Mouse (Mus musculus) urinary bladder, postnatal 4 days (tissue): ENCODE results near the gene Tmsb15b2.
A peak's percentile ranks its signal among the peaks of the same experiment; 100 is the strongest.
"Not testable (repeated sequence)": the region's sequence is repeated elsewhere in the genome, so short reads cannot be mapped to it uniquely, and the experiment has no call there.

Experiments used
- DNase-seq, 2 experiments: peaks; one replicate each; pipeline ENCODE4 v3.0.0; 2021 to 2022; ENCODE audit warnings: low spot score in 2 of 2

Tmsb15b2 gene

DNA sequence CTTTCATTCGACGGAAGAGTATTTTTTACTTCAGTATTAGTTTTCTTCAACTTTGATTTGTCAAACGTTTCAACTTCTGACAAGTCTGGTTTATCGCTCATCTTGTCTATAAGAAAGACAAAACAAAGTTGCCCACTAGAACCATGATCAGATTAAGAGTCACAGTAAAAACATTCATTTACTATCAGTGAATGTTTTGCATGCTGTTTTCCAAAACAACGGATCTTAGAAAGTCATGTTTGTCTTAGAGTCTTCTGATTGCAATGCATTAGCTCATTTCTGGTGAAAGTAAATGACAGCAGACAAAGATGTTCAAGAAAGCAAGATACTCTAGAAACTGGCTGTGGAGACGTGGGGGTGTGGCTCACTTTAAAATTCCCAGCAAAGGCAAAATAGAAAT is at the start of gene Tmsb15b2:
TSS of gene Tmsb15b2 (minus strand) at position 101 of the 400 bp plus-strand sequence.
- not testable (repeated sequence) for DNase-seq

DNA sequence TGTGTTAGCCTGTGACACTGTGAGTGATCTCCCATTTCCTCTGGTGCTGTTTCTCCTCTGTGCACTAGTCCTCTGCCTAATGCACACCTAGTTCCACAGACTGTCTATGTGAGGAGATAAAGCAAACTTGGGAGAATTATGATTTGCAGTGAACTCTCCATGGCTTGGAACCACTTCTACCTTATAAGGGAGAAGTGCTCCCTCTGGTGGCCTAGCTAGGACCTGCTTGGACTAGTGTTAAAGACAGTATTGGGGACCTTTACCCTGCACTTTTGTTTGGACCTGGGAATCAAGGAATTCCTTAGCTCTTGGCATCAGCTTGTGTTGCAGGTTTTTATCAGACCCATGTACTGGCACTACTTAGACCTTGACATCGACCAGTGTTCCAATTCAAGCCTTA is 44.0 kb upstream of the Tmsb15b2 start:
- DNase-seq: no peak

DNA sequence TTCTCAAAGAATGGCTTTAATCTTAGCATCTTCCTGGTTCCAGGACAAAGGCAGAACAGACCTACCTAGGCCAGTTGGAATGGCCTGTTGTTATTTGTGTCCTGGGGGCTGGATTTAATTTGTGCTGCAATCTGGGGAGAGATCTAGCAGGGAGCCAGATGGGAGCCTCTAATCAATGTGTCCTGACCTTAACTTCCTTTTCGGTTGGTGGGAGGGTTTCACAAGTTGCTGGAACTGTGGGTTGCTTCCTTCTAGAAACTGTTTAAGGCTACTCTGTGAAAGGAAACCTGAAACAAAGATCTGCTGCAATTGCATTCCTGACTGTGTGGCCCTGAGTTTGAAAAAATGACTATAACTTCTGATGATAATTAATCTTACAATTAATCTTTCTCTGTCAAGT is 42.4 kb upstream of the Tmsb15b2 start:
- no peak for DNase-seq

DNA sequence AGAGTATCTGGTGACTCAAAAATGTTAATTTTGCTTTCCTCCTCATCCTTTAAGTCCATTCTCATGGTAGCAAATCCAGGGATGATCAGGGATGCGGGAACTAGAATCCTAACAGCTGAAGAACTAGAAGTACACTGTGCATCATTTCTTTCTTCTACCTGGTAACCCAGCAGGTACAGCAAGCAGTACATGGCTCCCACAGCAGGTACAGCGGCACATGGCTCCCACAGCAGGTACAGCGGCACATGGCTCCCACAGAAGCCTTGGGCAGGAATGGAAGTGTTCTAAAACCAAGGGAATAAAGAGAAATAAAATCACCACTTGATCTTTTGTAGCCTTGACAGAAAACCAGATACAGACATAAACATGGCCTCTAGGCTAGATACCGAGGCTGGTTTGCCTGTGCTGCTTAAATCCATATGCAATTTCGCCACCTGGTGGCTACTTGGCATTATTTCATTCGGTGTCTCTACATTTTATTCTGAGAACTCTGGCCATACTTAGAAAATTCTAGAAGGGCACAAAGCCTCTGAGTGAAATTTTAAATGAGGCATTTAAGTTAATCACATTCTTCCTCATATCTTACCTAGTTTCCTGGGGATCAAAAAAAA is 39.9 kb upstream of the Tmsb15b2 start:
- no peak for DNase-seq

DNA sequence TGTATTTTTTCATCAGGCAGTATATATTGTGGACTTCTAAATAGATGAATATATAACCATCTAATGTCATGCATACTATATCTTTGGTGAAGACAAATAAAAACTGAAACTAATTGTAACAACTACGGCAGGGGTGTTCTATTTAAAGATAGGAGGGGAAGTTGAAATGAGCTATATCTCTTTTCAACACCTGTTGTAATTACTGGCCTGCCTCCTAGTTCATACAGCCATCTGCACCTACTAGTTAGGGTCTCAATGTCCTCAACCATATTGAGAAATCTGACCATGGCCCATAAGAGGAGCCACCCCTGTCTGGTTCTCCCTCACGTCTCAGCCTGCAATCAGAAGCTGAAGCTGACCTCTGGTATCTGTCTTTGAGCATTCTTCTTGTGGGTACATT is 21.0 kb upstream of the Tmsb15b2 start:
- no peak for DNase-seq

DNA sequence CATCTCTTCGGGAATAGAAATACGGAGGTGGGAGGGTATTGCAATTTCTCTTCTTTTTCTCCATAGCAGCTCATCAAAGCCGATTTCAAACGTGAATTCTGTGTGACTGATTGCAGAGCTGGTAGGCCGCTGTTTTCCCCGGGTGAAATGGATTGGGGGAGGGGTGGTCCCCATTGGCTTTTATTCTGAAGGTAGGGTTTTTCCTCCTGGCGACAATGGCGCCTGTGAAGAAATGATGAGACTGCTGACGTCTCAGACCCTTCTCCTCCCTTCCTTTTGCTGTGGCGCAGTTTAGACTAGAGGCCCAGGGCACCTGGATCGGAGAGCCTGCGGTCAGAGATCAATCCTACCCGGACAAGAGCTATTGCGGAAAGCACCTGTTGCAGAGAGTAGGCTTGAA is 18.3 kb upstream of the Tmsb15b2 start:
- DNase-seq: no peak

DNA sequence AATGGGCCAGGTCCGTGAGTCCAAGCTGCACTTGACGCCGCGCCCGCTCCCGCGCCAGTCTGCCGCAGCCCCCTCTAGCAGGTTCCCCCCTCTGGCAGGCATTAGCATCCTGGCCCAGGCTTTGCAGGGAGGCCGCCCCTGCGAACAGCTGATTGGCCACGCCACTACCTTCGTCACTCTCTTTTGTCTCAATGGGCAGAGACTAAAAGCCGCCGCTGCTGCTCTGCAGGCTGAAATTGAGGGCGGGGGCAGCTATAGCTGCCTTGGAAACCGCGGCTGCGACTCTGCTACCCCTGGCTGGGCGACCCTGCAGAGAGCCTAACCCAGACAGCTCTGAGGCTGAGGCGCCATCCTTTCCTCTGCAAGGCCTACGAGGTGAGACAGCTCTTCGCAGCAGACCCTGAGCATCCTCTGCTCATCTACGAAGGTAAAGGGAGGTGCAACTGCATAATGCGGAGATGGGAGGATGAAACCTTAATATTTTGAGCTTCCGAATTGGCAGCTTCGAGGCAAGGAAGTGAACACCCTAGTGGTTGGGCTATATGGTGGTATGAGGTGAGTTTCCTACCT is 17.8 kb upstream of the Tmsb15b2 start, which contains the start of gene Zcchc18:
TSS of gene Zcchc18 (plus strand) at position 178 of the 570 bp plus-strand sequence.
- peak in 1 of 2 experiments; percentile 33 for DNase-seq

DNA sequence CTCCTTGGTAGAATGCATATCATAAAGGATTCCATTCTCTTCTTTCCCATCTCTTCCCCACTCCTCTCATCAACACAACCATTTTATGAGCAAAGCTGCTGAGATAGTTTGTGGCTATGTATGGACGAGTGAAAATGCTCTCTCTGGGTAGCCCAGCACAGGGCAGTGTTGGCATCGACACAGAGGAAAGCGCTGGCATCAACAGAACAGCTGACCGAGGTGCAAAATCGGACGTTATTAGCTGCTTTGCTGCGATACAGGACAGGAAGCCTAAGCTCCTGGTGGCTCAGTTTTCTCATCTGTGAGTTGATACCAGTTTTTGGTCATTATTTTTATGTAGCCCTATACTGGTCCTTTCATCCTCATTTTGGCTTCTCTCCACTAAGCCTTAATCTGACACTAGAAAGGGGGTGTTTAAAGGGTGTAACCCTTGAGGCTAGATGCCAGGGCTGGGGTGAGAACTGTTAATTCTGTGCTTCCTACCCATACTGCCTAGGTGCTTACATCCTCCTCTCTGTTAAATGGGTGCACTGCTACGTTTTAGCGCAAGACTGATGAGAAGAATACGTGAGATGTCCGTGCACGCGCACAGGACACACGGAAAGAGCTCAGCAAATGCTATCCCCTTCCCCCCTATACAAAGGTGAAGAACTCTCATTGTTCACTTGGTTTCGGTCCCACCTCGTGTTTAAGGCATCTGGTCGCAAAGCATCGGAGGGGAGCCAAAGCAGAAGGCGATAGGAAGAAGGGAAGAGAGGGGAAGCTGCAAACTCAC is 17.1 kb upstream of the Tmsb15b2 start:
- DNase-seq: no peak

DNA sequence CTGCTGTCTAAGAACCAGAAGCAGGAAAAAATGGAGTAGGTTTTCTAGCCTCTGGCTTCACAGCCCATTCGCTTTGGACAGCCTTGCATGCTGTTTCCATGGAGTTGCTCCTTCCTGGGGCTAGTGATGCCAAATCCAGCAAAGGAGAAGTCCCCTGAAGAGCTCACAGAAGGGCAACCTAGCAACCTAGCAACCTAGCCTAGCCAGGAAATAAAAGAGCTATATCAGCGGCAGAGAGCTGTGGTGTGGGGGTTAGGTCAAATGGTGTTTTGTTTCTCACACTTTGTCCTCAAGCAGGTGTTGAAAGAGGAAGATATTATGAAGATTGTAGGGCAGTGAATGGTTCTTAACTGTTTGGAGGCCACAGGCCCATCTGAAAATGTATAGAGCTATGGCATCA is 16.0 kb upstream of the Tmsb15b2 start:
- DNase-seq: no peak

DNA sequence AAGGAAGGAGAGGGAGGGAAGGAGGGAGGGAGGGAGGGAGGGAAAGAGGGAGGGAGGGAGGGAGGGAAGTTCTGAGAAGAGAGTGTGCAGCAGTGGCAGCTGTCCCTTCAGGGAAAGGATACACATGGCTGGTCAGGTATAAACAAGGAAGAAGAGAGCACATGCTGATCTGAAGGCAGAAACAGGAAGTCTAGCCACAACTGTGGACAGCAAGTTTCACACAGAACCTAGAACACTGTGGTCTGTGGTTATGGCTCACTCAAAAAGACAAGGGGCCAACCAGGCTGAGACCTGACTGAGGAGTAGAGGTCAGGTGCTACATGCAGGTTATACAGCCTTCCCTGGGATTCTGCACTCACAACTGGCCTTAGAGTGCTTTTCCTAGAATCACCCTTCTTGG is 10.7 kb upstream of the Tmsb15b2 start:
- no peak for DNase-seq

DNA sequence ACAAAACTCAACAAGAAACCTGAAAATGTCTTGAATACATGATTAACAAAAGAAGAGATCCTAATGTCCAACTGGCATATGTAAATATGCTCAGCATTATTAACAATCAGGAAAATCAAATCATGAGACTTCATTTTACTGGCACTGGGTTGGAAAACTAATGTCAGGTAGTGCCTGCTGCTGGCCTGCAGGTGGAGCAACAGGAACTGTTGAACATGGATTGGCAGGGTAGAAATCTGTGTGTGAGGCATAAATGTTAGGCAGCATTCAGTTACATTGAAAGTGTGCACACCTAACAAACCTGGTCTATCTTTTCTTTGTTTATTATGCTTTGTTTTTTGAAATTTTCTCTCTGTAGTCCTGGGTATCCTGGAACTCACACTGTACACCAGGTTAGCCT is 3.3 kb upstream of the Tmsb15b2 start:
- DNase-seq: no peak

DNA sequence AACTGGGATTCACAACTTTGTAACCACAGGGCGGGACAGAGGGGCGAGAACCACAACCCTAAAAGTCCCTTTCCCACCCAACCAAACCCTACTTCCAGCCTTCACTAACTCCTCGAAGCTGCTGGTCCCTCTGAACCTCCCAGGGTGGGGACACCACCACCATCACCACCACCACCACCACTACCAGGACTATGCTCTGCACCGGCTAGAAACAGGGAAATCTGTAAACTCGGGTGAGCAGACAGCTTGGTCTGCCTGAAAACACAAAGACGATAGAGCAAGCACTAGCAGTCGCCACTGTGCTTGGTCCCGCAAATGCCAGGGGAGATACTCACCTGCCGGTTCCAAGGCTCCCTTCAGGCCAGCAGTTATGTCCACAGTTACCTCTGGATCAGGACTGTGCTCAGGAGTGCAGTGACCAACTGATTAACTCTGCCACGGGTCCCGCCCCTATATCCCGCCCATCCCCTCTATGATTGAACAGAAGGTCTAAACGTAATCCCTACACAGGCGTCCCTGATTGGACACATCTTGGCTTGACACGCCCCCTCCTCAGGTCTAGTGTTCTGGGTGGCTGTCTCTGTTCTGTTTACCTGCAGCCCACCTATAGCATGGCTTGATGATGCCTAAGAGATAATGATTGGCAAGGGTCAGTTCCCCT is 1.3 kb upstream of the Tmsb15b2 start, which contains the start of the genes Tmsb15l and Tmsb15b1:
TSS of gene Tmsb15l (minus strand) at position 446 of the 661 bp plus-strand sequence.
TSS of gene Tmsb15b1 (minus strand) at position 451 of the 661 bp plus-strand sequence.
- DNase-seq: peak in 1 of 2 experiments; percentile 29

DNA sequence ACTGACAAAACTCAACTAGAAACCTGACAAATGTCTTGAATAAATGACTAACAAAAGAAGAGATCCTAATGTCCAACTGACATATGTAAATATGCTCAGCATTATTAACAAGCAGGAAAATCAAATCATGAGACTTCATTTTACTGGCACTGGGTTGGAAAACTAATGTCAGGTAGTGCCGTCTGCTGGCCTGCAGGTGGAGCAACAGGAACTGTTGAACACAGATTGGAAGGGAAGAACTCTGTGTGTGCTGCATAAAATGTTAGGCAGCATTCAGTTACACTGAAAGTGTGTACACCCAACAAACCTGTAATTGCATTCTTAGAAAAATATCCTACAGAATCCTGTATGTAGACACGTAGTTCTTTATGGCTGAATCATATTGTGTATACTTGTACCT is 15.6 kb downstream of the Tmsb15b2 start:
- no peak for DNase-seq

DNA sequence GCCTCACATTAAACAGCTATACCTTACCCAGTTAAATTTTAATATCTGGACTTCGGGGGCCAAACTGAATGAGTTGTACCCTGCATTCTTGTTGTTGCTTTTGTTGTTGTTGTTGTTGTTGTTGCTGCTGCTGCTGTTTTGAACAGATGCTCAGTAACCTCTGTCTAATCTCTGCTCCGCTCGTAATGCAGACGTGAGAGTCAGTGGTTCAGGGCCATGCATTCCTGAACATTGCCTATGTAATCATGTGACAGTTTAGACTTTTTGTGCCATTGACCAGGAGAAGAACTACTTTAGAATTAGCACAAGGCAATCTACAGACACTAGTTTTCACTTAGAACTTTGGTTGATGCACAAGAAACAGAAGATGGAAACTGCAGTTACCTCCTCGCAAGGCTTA is 17.0 kb downstream of the Tmsb15b2 start:
- not testable (repeated sequence) for DNase-seq

DNA sequence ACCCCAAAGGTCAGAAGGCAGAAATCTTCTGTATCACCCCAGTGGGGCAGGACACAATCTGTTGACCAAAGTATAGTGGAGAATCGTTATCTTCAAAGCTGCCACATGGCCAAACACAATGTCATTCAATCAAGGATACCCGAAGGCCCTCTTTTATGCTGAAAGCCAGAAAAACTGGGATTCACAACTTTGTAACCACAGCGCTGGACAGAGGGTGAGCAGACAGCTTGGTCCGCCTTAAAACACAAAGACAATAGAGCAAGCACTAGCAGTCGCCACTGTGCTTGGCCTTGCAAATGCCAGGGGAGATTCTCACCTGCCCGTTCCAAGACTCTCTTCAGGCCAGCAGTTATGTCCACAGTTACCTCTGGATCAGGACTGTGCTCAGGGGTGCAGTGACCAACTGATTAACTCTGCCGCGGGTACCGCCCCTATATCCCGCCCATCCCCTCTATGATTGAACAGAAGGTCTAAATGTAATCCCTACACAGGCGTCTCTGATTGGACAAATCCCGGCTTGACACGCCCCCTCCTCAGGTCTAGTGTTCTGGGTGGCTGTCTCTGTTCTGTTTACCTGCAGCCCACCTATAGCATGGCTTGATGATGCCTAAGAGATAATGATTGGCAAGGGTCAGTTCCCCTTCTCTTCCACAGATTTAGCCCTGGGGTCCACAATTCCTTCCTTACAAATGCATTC is 17.6 kb downstream of the Tmsb15b2 start:
- DNase-seq: peak; percentile 20 to 69

DNA sequence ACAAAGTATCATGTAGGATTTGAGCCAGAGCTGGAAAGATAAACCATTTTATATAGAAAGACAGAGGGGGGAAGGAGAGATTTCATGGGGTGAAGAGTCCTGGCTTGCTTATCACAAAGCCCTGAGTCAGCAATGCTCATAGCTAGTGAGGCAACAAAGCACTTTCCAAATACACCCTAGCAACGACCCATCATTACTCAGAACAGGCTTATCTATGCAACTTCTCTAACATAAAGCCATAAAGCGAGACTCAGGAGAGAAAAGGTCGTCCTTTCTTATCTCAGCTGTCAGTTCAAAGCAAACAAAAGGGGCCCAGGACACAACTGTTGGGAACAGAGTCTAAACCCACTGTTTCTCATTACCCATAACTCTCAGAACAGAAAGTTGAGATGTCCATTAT is 37.3 kb downstream of the Tmsb15b2 start:
- no peak for DNase-seq

DNA sequence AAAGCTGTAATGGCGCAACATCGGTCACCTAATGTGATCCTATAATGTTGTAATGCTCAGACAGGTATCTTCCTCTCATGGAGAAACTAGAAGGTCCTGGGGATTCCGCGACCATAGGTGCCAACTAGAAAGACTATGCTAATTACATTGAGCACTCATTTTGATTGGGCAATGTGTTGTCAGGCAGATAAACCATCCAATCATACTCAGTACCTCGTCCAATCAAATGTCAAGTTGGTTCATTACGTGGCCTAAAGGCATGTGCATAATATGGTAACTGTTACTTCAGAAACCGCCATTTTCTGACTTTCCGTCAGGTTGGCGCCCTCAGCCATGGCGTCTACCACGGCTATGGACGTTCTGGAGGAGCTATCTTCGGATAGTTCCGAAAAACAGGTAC is 48.3 kb downstream of the Tmsb15b2 start, which contains the start of gene H2bfm:
TSS of gene H2bfm (plus strand) at position 295 of the 400 bp plus-strand sequence.
- no peak for DNase-seq

DNA sequence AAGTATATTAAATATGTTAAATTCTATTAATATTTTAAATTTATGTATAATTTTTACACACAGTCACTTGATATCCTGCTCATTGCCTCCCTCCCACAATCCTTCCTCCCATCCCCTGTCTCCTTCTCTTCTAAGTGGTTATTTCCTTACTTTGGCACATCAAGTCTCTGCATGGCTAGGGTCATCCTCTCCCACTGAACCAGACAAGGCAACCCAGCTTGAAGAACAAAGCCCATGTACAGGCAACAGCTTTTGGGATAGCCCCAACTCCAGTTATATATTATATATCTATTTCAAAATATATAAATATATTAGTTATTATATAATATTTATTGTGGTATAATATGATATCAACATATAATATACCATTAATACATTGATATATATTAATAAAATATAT is 49.4 kb downstream of the Tmsb15b2 start:
- no peak for DNase-seq
